Mouse (Mus musculus) testis, adult 2 months (tissue): ENCODE measurements around the gene Nox1.

Experiments
- CTCF ChIP-seq: fragments of 200-500 bp; IDR thresholded peaks from 2 replicates; pipeline ENCODE4 v1.5.1; 2012; ENCODE audit warnings: low read depth, mild to moderate bottlenecking, inconsistent platforms, low read length, moderate library complexity; ENCODE audit not compliant: control insufficient read depth, insufficient read depth, insufficient replicate concordance
- POLR2A ChIP-seq: fragments of 200-500 bp; IDR thresholded peaks from 2 replicates; pipeline ENCODE4 v1.6.1; 2012; ENCODE audit warnings: low read depth, mild to moderate bottlenecking, inconsistent platforms, low read length, moderate library complexity; ENCODE audit not compliant: control insufficient read depth

- TF ChIP-seq CTCF: no peak
- no peak for TF ChIP-seq POLR2A
These were observed 1.1 kb downstream of the Nox1 start for GRCm38 (mm10) chrX:134220618-134221017.
